Mouse (Mus musculus): Measurements from ENCODE around the gene B3gnt3.

B3gnt3 gene

GRCm38 (mm10) chr8:71676020-71676741 is 25.4 kb downstream of the B3gnt3 start, which contains the start of gene Jak3:
TSS of gene Jak3 (plus strand) at chr8:71676296.
- 2% methylated on average over 40 of the region's 40 CpGs for WGBS

- 30% methylated on average over 9 of the region's 9 CpGs for WGBS
Measured at GRCm38 (mm10) chr8:71675456-71676019, 26.1 kb downstream of the B3gnt3 start.

- 48% methylated on average over 2 of the region's 2 CpGs for WGBS
Measured at GRCm38 (mm10) chr8:71674071-71674470, 27.5 kb downstream of the B3gnt3 start.

GRCm38 (mm10) chr8:71672168-71672735 is 29.3 kb downstream of the B3gnt3 start:
- 25% methylated on average over 6 of the region's 6 CpGs for WGBS

- under 1% methylated on average over 42 of the region's 42 CpGs for WGBS
Measured at GRCm38 (mm10) chr8:71671549-71671965, 30.0 kb downstream of the B3gnt3 start, which contains the start of gene Unc13a. TSS of gene Unc13a (minus strand) at chr8:71671757.

GRCm38 (mm10) chr8:71670621-71671548 is 30.7 kb downstream of the B3gnt3 start:
- WGBS = under 1% methylated on average over 63 of the region's 64 CpGs

- WGBS = 8% methylated on average over 11 of the region's 12 CpGs
Measured at GRCm38 (mm10) chr8:71670198-71670597, 31.4 kb downstream of the B3gnt3 start.

GRCm38 (mm10) chr8:71668220-71668975 is 33.2 kb downstream of the B3gnt3 start:
- 6% methylated on average over 21 of the region's 21 CpGs for WGBS

GRCm38 (mm10) chr8:71667256-71667655 is 34.3 kb downstream of the B3gnt3 start:
- WGBS = 56% methylated on average over 5 of the region's 5 CpGs

GRCm38 (mm10) chr8:71666855-71667254 is 34.7 kb downstream of the B3gnt3 start:
- 32% methylated on average over 1 of the region's 1 CpGs for WGBS

GRCm38 (mm10) chr8:71665331-71666130 is 36.1 kb downstream of the B3gnt3 start:
- WGBS = 17% methylated on average over 22 of the region's 22 CpGs

GRCm38 (mm10) chr8:71660325-71661120 is 41.1 kb downstream of the B3gnt3 start:
- WGBS = 15% methylated on average over 36 of the region's 36 CpGs

- WGBS = 44% methylated on average over 1 of the region's 1 CpGs
Measured at GRCm38 (mm10) chr8:71659751-71660150, 41.8 kb downstream of the B3gnt3 start.

GRCm38 (mm10) chr8:71658515-71659049 is 43.0 kb downstream of the B3gnt3 start:
- WGBS = 44% methylated on average over 17 of the region's 17 CpGs

- WGBS = 29% methylated on average over 9 of the region's 9 CpGs
Measured at GRCm38 (mm10) chr8:71657816-71658215, 43.8 kb downstream of the B3gnt3 start.

- WGBS = 16% methylated on average over 24 of the region's 24 CpGs
Measured at GRCm38 (mm10) chr8:71654600-71654999, 47.0 kb downstream of the B3gnt3 start.

- WGBS = 83% methylated on average over 9 of the region's 9 CpGs
Measured at GRCm38 (mm10) chr8:71645510-71645909, 56.1 kb downstream of the B3gnt3 start.

Data from cerebral cortex, adult 2 months (tissue).